Mouse (Mus musculus) midbrain, embryonic 11.5 days (tissue): Measurements from ENCODE around the gene Unc93a2. TPM values are rescaled to one million over a fixed set of nuclear protein-coding genes. Genes with fewer than 3 reads are reported as not detected.
A peak's percentile ranks its signal among the peaks of the same experiment; 100 is the strongest.
"Not testable (repeated sequence)": the region's sequence is repeated elsewhere in the genome, so short reads cannot be mapped to it uniquely, and the experiment has no call there.

Source experiments
- ATAC-seq: fragments of 200-750 bp; cut with Nextera tagmentation; 2 replicates; pipeline ENCODE4 v1.8.0; 2017; ENCODE audit warnings: moderate TSS enrichment, moderate library complexity; ENCODE audit not compliant: low FRiP score
- DNase-seq: peaks from one replicate; pipeline ENCODE4 v3.0.0; 2015; ENCODE audit warnings: low spot score; ENCODE audit errors: missing footprints
- H3K27ac ChIP-seq: fragments of 300-500 bp; sonication (generic); 2 replicates; pipeline ENCODE4 v1.5.1; 2014; ENCODE audit warnings: low read depth, low read length
- H3K27me3 ChIP-seq: fragments of 300-500 bp; sonication (generic); 2 replicates; pipeline ENCODE4 v1.6.1; 2014; ENCODE audit warnings: mild to moderate bottlenecking, low read length, moderate library complexity, mixed read lengths; ENCODE audit not compliant: control insufficient read depth, insufficient read depth
- H3K36me3 ChIP-seq: fragments of 300-500 bp; sonication (generic); 2 replicates; pipeline ENCODE4 v1.6.1; 2014; ENCODE audit warnings: mild to moderate bottlenecking, low read length, moderate library complexity, mixed read lengths; ENCODE audit not compliant: control insufficient read depth, insufficient read depth
- H3K4me1 ChIP-seq: fragments of 300-500 bp; sonication (generic); 2 replicates; pipeline ENCODE4 v1.6.1; 2014; ENCODE audit warnings: low read length; ENCODE audit not compliant: control insufficient read depth, insufficient read depth
- H3K4me2 ChIP-seq: fragments of 300-500 bp; sonication (generic); 2 replicates; pipeline ENCODE4 v1.6.1; 2014; ENCODE audit warnings: mild to moderate bottlenecking, moderate library complexity
- H3K4me3 ChIP-seq: fragments of 300-500 bp; sonication (generic); 2 replicates; pipeline ENCODE4 v1.5.1; 2014; ENCODE audit warnings: low read depth, low read length
- H3K9ac ChIP-seq: fragments of 300-500 bp; sonication (generic); 2 replicates; pipeline ENCODE4 v1.6.1; 2014; ENCODE audit warnings: low read length
- H3K9me3 ChIP-seq: fragments of 300-500 bp; sonication (generic); 2 replicates; pipeline ENCODE4 v1.6.1; 2016; ENCODE audit warnings: low read length; ENCODE audit not compliant: control insufficient read depth
- WGBS: fragments of 180-500 bp; shearing (Covaris S2); extraction: QIAGEN DNeasy Blood & Tissue Kit; methylation state at CpG from one replicate; pipeline ENCODE4 v1.1.7; 2014; 5-methylcytosine and 5-hydroxymethylcytosine counted together
- polyA plus RNA-seq: library from polyadenylated mRNA; unstranded; fragments of >200 nt; fragmentation: Nextera tagmentation; extraction: Ambion mirVana; gene quantifications from 2 replicates; pipeline ENCODE4 v1.2.1, GENCODE M21; 2014

The Unc93a2 gene
- polyA plus RNA-seq, 1 experiment from 2014 or later: not detected

DNA sequence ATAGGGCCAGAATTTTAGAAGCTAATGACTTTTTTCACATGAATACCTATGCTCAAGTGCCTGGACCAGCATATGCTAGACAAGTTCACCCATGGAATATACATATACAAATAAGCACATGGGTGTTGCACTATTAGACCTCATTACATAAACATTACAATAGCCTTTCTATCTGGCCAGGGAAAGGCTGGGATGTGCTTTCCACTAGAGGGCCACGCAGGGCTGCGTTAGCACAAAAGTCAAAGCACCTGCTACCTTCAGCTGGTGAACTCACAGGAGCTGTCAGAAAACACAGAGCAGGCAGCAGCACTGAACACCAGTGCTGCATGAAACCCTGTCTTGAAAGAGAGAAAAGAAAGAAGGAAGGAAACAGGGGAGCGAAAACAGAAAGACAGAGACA lies 7.4 kb downstream of the Unc93a2 start:
- not testable (repeated sequence) for H3K9me3 ChIP-seq, DNase-seq, H3K27me3 ChIP-seq, H3K4me2 ChIP-seq, H3K36me3 ChIP-seq, H3K4me1 ChIP-seq, H3K9ac ChIP-seq, ATAC-seq, H3K4me3 ChIP-seq, H3K27ac ChIP-seq
- WGBS: 35% methylated on average over 2 of the region's 3 CpGs

DNA sequence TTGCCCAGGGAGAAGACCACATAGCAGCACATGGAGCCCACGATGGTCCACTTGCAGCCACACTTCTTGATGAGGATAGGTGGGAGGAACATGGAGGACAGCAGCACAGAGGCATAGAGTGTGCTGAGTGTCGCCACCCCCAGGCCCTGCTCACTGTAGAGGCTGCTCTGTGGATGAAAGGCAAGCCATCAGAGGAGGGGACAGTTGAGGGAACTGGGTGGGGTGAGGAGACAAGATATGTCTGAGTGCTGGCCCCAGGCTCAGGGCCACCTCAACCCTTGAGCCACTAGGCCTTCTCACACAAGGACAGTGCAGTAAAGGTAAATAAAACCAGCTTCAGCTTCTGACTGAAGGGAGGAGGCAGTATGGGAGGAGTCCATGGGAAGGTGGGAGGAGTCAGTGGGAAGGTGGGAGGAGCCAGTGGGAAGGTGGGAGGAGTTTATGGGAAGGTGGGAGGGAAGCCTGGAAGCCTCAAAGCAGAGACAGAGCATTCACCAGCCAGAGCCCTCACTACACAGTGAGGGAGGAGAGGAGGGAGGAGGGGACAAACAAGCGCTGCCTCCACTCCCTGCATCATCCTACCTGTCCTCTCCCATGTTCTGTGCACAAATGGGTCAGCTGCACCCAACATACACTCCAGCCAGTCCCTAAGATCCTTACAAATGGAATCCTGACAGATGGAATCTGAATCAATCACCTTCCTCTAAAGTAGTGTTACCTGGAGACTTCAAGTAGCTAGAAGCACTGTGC lies 8.1 kb downstream of the Unc93a2 start:
- H3K36me3 ChIP-seq, H3K4me2 ChIP-seq, H3K9me3 ChIP-seq, H3K9ac ChIP-seq, H3K4me3 ChIP-seq, H3K27ac ChIP-seq, H3K27me3 ChIP-seq, DNase-seq, H3K4me1 ChIP-seq: not testable (repeated sequence)
- WGBS: 90% methylated on average over 1 of the region's 3 CpGs
- peak; percentile 42; the same call in 1 of the 2 replicates for ATAC-seq

DNA sequence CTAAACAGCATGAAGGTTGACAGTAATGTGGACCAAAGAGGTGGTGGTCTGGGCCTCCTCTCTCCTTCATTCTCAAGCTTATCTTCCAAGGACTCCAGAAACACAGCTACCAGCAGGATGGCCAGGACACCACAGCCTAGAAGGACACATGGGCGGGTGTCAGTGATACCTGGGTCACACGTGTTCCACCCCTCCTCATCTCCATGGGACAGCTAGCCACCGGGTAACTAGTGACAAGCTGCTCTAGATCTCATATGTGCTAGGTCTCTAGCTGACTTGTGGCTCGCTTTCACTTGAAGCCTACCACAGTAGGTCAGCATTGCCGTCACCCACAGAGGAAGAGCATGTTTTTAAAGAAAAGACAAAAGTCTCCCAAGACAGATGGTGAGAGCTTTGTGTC lies 13.4 kb downstream of the Unc93a2 start, which contains the start of gene Gm49630:
Gene Gm49630 (minus strand): TSS at position 101 of the 400 bp plus-strand sequence.
- not testable (repeated sequence) for H3K9ac ChIP-seq, H3K27me3 ChIP-seq, H3K4me2 ChIP-seq, H3K27ac ChIP-seq, H3K4me1 ChIP-seq, H3K4me3 ChIP-seq, H3K9me3 ChIP-seq, DNase-seq, H3K36me3 ChIP-seq, ATAC-seq
- 94% methylated on average over 2 of the region's 5 CpGs for WGBS

DNA sequence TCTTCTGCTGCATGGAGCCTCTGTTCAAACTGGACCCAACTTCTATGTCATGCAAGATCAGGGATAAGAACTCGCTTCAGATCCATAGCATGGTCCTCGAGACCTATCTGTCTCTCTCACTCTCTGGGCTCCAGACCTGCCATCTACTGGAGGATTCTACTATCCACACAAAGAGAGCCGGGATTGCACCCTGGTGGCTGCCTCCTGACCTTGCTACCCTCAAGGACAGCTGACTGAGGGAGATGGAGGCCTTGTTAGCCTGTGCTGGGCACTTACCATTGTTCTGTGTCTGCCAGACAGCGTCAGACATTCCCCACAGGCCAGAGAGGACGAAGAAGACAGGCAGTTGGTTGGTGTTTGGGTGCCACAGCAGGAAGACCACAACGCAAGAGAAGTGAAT lies 15.9 kb downstream of the Unc93a2 start:
- H3K27me3 ChIP-seq, H3K4me3 ChIP-seq, H3K27ac ChIP-seq, DNase-seq, H3K4me2 ChIP-seq, H3K4me1 ChIP-seq, ATAC-seq, H3K9ac ChIP-seq, H3K9me3 ChIP-seq, H3K36me3 ChIP-seq: not testable (repeated sequence)
- 71% methylated on average over 4 of the region's 6 CpGs for WGBS

DNA sequence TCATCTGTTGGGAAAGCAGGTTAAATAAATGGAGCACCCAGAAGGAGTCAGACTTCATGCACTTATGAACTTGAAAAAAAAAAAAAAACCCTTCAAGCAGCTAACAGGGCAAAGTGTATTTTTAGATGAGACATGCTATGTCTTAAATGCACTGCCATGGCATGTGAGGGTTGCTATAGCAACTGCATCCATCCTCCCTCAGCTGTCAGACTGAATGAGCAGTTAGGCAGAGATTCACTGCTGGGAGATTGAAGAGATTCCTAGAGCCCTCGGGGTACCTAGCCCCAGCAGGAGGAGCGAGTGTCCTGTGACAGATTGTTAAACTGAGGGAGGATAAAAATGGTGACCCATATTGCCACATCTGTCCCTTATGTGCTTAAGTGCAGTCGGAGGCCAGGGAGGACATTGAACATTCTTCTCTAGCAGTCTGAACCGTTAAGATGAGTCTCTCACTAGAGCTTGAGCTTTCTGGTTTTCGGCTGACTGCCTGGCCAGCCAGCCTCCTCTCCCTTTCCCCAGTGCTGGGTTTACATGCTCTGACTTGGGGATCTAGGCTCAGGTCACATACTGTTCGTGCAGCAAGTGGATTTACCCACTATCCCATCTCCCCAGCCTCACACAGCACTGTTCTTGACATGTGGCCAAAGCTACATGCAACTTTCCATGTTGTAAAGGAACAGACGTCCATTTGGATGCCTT lies 18.4 kb downstream of the Unc93a2 start:
- H3K4me1 ChIP-seq, H3K9me3 ChIP-seq, H3K27ac ChIP-seq, H3K9ac ChIP-seq, H3K36me3 ChIP-seq, H3K4me3 ChIP-seq, ATAC-seq, H3K27me3 ChIP-seq, DNase-seq, H3K4me2 ChIP-seq: not testable (repeated sequence)
- WGBS: 31% methylated on average over 4 of the region's 7 CpGs

DNA sequence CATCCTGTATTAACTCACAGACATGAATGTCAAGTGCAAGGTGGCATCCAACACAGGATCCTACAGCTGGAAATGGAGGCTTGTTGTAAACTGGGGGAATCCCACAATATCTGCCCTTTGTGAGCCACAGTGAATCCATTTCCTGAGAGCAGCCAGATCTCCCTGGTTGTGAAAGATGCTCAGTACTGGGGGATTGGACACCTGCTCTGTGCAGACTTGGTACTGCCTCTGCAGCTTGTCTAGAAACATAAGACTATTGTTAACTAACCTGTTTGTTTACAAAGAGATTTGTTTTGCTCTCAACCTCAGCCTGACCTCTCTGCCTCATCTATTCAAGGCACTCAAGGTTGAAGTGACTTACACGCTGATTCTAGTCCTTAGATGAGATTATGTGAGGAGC lies 19.0 kb downstream of the Unc93a2 start:
- not testable (repeated sequence) for H3K36me3 ChIP-seq, H3K9ac ChIP-seq, H3K4me1 ChIP-seq, H3K4me3 ChIP-seq, H3K4me2 ChIP-seq, DNase-seq, H3K9me3 ChIP-seq, ATAC-seq, H3K27me3 ChIP-seq, H3K27ac ChIP-seq
- WGBS: no CpG with 5 or more reads among the region's 1 CpGs

DNA sequence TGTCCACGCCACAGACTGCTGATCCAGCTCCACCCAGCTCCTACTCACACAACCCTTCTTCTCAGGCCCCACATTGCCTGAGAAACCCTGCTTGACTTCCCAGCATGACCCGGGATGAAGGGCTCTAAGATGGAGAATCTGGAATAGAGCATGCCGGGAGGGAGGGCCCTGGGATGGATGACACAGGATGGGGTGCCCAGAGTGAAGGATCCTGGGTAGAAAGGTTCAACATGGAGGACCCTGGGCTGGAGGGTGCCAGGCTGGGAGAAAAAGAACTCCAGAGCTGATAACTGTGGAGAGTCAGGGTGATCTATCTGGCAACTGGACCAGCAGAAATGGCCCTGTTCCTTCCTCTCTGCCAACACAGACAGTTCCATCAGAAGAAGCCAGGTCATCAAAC lies 19.6 kb downstream of the Unc93a2 start:
- H3K36me3 ChIP-seq, DNase-seq, H3K9ac ChIP-seq, H3K4me2 ChIP-seq, H3K9me3 ChIP-seq, H3K27ac ChIP-seq, H3K4me1 ChIP-seq, H3K27me3 ChIP-seq, H3K4me3 ChIP-seq, ATAC-seq: not testable (repeated sequence)
- no CpG with 5 or more reads among the region's 3 CpGs for WGBS

DNA sequence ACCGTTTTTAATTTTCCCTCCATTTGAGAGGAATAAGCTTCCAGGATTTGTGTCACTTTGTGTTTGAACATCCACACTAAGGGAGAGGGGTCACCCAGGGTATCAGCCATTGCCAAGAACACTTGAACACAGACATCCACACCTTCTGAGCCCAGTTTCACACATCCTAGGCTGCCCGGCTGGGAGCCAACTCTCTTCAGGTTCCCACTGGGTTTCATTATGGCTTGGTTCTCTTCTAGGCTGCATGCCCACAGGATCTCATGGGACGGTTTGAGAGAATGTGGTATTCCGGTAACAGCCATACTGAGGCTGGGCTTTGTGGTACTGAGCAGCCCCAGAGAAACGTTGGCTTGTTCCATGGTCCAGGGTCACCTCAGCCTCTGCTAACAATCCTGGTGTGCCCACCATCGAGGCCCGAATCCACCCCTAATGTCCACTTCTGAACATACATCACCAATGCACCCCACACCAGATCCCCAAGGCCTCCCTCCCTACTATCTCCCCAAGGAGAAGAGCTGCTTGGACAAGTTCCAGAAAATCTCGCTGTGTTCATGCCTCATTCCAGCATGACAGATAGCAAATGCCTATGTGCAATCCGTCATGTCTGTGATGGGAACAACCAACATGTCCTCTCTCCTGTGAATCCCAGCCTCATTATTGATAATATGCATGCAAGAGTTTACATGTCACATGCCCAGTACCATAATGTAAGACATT lies 24.4 kb downstream of the Unc93a2 start:
- not testable (repeated sequence) for H3K36me3 ChIP-seq, H3K4me3 ChIP-seq, DNase-seq, H3K4me1 ChIP-seq, H3K27me3 ChIP-seq, ATAC-seq, H3K4me2 ChIP-seq, H3K27ac ChIP-seq, H3K9me3 ChIP-seq, H3K9ac ChIP-seq
- 93% methylated on average over 8 of the region's 9 CpGs for WGBS

DNA sequence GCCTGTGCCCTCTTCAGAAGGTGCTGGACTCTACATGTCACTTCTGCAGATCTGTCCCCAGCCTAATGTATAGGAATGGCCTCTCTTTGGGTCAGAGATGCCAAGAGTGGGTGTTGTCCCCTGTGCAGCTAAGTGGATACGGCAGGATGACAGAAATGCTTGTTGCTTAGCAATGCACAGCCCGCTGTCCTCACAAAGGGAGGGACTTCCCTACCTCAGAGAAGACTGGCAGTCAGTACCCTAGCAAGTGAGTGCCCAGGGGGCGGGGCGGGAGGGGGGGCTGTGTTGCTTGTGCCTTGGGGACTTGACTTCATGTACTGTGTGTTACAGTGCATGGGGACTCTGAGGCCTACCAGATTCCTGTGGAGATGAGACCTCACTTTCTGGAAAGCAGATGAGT lies 25.5 kb downstream of the Unc93a2 start:
- H3K27ac ChIP-seq, H3K9ac ChIP-seq, DNase-seq, H3K4me1 ChIP-seq, H3K4me2 ChIP-seq, H3K4me3 ChIP-seq, H3K27me3 ChIP-seq, H3K36me3 ChIP-seq, ATAC-seq, H3K9me3 ChIP-seq: not testable (repeated sequence)
- WGBS: 81% methylated on average over 4 of the region's 4 CpGs
